Mouse (Mus musculus) leukemia stem cell, adult 10-12 weeks (primary cell): ENCODE measurements around the gene March7. TPM values are rescaled to one million over a fixed set of nuclear protein-coding genes. Genes with fewer than 3 reads are reported as not detected.

ENCODE experiments used
- polyA plus RNA-seq: library from polyadenylated mRNA; stranded (reverse); fragments of >175 nt; gene quantifications from 2 replicates; pipeline ENCODE4 v1.2.3, GENCODE M21; 2012; ENCODE audit warnings: low replicate concordance

March7 gene
- 0.82 and 5.3 TPM in 2 replicates for polyA plus RNA-seq

DNA sequence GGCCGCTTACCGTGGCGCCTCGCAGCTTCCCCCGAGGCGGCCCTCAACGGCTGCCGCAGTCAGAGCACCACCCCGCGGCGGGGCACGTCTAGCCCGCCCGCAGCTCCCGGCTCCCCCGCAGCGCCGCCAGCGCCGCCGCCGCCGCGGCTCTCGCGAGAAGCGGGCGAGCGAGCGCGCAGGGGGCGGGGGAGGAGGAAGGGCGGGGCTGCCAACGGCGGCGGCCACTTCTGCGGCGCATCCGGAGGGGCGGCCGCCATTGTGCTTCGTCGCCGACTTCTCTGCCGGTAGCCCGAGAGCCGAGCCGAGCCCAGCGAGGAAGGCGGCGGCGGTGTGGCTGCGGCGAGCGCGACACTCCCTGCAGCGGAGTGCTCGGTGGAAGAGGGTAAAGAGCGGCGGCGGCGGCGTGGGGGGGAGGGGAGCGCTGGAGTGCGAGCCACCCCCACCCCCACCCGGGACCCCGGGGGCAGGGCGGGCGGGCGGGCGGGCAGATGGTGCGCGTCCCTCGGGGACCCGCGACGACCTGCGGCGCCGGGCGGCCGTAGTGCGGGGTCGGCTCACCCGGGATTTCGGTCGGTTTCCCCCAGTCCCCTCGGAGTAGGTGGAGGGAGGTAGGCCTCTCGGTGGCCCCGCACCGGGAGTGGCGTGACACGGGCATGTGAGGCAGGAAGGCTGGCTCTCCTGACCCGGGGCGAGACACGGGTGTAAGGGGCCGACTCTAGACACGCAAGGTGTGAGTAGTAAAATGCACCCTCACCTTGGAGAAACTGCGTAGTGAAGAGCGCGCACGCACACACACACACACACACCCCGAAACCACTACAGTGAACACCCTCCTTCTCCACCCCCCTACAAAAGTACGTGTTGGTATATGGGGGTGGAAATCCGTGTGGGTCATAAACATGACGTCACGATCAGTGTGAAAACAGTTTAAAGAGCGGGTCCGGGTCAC, at the start of gene March7, which contains the start of gene Baz2b:
Gene March7, plus strand, starts transcription at position 185 of the 949 bp plus-strand sequence.
Gene Baz2b, minus strand, starts transcription at position 137 of the 949 bp plus-strand sequence.

DNA sequence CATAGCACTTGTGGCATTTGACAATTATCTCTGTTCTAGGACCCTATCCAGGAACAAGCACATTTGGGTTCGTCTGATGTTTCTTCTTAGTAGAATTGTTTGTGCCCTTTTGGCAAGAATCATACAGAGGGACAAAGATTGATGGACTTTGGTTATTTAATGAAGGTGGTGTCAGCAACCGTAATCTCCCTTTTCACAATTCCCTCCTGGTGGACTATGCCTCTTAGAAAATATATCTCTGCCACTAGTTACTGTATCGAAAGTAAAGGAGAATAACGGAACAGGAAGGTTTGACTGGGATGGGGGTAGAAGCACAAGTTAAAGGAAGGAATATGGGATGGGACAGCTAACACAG, 74.8 kb downstream of the March7 start, which contains the start of gene Cd302:
Gene Cd302, minus strand, starts transcription at position 22 of the 355 bp plus-strand sequence.

Other genes starting within 250 kb of the March7 start
- gene Baz2b, start within 50 bp of the March7 start, polyA plus RNA-seq: 6.3 and 8.9 TPM in 2 replicates
- gene Cd302, start 74.6 kb downstream of the March7 start, polyA plus RNA-seq: 5.6 and 8.9 TPM in 2 replicates
- gene Ly75, start 173.4 kb downstream of the March7 start, polyA plus RNA-seq: 0.25 and 0.36 TPM in 2 replicates